Mouse (Mus musculus): ENCODE data around the gene Wdr31. TPM values are rescaled to one million over a fixed set of nuclear protein-coding genes. Genes with fewer than 3 reads are reported as not detected.

Wdr31 gene
- polyA plus RNA-seq, 1 experiment from 2014 or later = 7.7 TPM

- H3K4me3 ChIP-seq (replicated peaks) = peak overlapping the region; percentile 74
- H3K9me3 ChIP-seq = no peaks in the 10 kb centered on the region
- under 1% methylated on average over 35 of the region's 35 CpGs for WGBS
- peaks cover 15% of the 10 kb centered on the region for H3K4me1 ChIP-seq (replicated peaks)
- H3K4me2 ChIP-seq (replicated peaks) = peak overlapping the region; percentile 48
- ATAC-seq = peak; percentile 71
- H3K27ac ChIP-seq = peak overlapping the region; percentile 76
- H3K36me3 ChIP-seq = peaks cover 15% of the 10 kb centered on the region
- no peaks in the 10 kb centered on the region for H3K27me3 ChIP-seq (replicated peaks)
- H3K9ac ChIP-seq = peak overlapping the region; percentile 61
These were observed 62.7 kb downstream of the Wdr31 start for GRCm38 (mm10) chr4:62407730-62408582.

GRCm38 (mm10) chr4:62406133-62406532 lies 64.6 kb downstream of the Wdr31 start:
- Histone ChIP-seq H3K9me3 (no peaks in the 10 kb centered on the region), H3K27me3 (replicated peaks) (no peaks in the 10 kb centered on the region), H3K27ac (no peak overlapping the region), H3K4me3 (replicated peaks) (no peak overlapping the region), H3K9ac (no peak overlapping the region), H3K4me1 (replicated peaks) (peaks cover 15% of the 10 kb centered on the region), H3K4me2 (replicated peaks) (no peak overlapping the region), H3K36me3 (peaks cover 10% of the 10 kb centered on the region)
- no peak for ATAC-seq
- WGBS = 77% methylated on average over 4 of the region's 4 CpGs

- WGBS = 86% methylated on average over 3 of the region's 3 CpGs
- ATAC-seq = no peak
- H3K4me1 ChIP-seq (replicated peaks) = no peaks in the 10 kb centered on the region
- H3K4me2 ChIP-seq (replicated peaks) = no peak overlapping the region
- H3K4me3 ChIP-seq (replicated peaks) = no peak overlapping the region
- H3K9me3 ChIP-seq = no peaks in the 10 kb centered on the region
- H3K27me3 ChIP-seq (replicated peaks) = no peaks in the 10 kb centered on the region
- no peak overlapping the region for H3K9ac ChIP-seq
- H3K36me3 ChIP-seq = peaks cover 30% of the 10 kb centered on the region
- H3K27ac ChIP-seq = no peak overlapping the region
These were observed 71.7 kb downstream of the Wdr31 start for GRCm38 (mm10) chr4:62398956-62399355.

Other genes with a start within 250 kb of the Wdr31 start
- 6.0 and 6.9 TPM in 2 replicates for gene Zfp37, start 239.8 kb downstream of the Wdr31 start, polyA plus RNA-seq (2015; fragmentation: Nextera tagmentation; extraction: Ambion mirVana)
- gene Slc31a2, start 208.3 kb downstream of the Wdr31 start, polyA plus RNA-seq (2015; fragmentation: Nextera tagmentation; extraction: Ambion mirVana) = 17.0 and 19.9 TPM in 2 replicates
- gene Fkbp15, start 110.3 kb downstream of the Wdr31 start, polyA plus RNA-seq (2015; fragmentation: Nextera tagmentation; extraction: Ambion mirVana) = 23.7 and 24.7 TPM in 2 replicates
- 96.6 and 102 TPM in 2 replicates for gene Slc31a1, start 110.2 kb downstream of the Wdr31 start, polyA plus RNA-seq (2015; fragmentation: Nextera tagmentation; extraction: Ambion mirVana)
- 138 and 147 TPM in 2 replicates for gene Cdc26, start 62.3 kb downstream of the Wdr31 start, polyA plus RNA-seq (2015; fragmentation: Nextera tagmentation; extraction: Ambion mirVana)
- 17.3 and 18.7 TPM in 2 replicates for gene Prpf4, start 62.1 kb downstream of the Wdr31 start, polyA plus RNA-seq (2015; fragmentation: Nextera tagmentation; extraction: Ambion mirVana)
- gene Rnf183, start 35.6 kb downstream of the Wdr31 start, polyA plus RNA-seq (2015; fragmentation: Nextera tagmentation; extraction: Ambion mirVana) = not detected in 2 replicates
- 31.7 and 33.2 TPM in 2 replicates for gene Bspry, start 9.2 kb upstream of the Wdr31 start, polyA plus RNA-seq (2015; fragmentation: Nextera tagmentation; extraction: Ambion mirVana)
- 61.6 and 76.4 TPM in 2 replicates for gene Hdhd3, start 32.6 kb upstream of the Wdr31 start, polyA plus RNA-seq (2015; fragmentation: Nextera tagmentation; extraction: Ambion mirVana)
- gene Alad, start 49.0 kb upstream of the Wdr31 start, polyA plus RNA-seq (2015; fragmentation: Nextera tagmentation; extraction: Ambion mirVana) = 156 and 161 TPM in 2 replicates
- 70.5 and 71.5 TPM in 2 replicates for gene Pole3, start 54.2 kb upstream of the Wdr31 start, polyA plus RNA-seq (2015; fragmentation: Nextera tagmentation; extraction: Ambion mirVana)
- gene 4933430I17Rik, start 54.5 kb upstream of the Wdr31 start, polyA plus RNA-seq (2015; fragmentation: Nextera tagmentation; extraction: Ambion mirVana) = 0.15 and 0.43 TPM in 2 replicates
- 43.5 and 46.3 TPM in 2 replicates for gene Rgs3, start 89.0 kb upstream of the Wdr31 start, polyA plus RNA-seq (2015; fragmentation: Nextera tagmentation; extraction: Ambion mirVana)